9 mouse cellular contexts compared by ENCODE assay signal in genomic region chr3:156559826-156560471, GRCm38 (mm10). TPM values are rescaled to one million over a fixed set of nuclear protein-coding genes. Genes with fewer than 3 reads are reported as not detected.
DNase-seq lines count a peak whose midpoint lies in the region; ATAC-seq and TF ChIP-seq lines count a peak whose summit lies in the region.
"Had no signal": no experiment of that assay in that cellular context is flagged by ENCODE, and none has a peak within 500 bp of the region (broad histone marks: within the 10 kb centered on the region; RNA-seq: fewer than 3 reads in every experiment).

No protein-coding gene starts in this region.

- DNase-seq in lung, postnatal 14 days, result no peak
- no peak for DNase-seq in gastrocnemius, postnatal 14 days
- DNase-seq in B cell, adult 2 months, result no peak

- 9% methylated on average over 19 of the region's 19 CpGs for WGBS in lung, embryonic 16.5 days
- 11% methylated on average over 19 of the region's 19 CpGs for WGBS in intestine, embryonic 16.5 days
- 10% methylated on average over 19 of the region's 19 CpGs for WGBS in liver, embryonic 12.5 days (ENCODE audit: insufficient replicate concordance)
- WGBS in stomach, embryonic 14.5 days, result 8% methylated on average over 19 of the region's 19 CpGs

- H3K36me3 ChIP-seq in lung, embryonic 16.5 days (ENCODE audit: control insufficient read depth, insufficient read depth, low read length), result no peaks in the 10 kb centered on the region
- no peaks in the 10 kb centered on the region for H3K36me3 ChIP-seq in intestine, embryonic 16.5 days (ENCODE audit: control insufficient read depth, insufficient read depth, low read length)
- H3K36me3 ChIP-seq in liver, embryonic 12.5 days, result no peaks in the 10 kb centered on the region
- H3K36me3 ChIP-seq in stomach, embryonic 14.5 days (ENCODE audit: control insufficient read depth, insufficient read depth, low read length), result no peaks in the 10 kb centered on the region

- no peak for TF ChIP-seq CTCF in embryonic fibroblast, embryonic 13.5 days (IDR thresholded peaks at IDR 0.05; ENCODE audit: borderline replicate concordance, insufficient read depth, low read length)

- H3K27me3 ChIP-seq in lung, embryonic 16.5 days (ENCODE audit: control insufficient read depth, insufficient read depth, low read depth, low read length), result peaks cover 19% of the 10 kb centered on the region
- peaks cover 23% of the 10 kb centered on the region for H3K27me3 ChIP-seq in intestine, embryonic 16.5 days (replicated peaks; ENCODE audit: control insufficient read depth, insufficient read depth, low read length)
- peaks cover 56% of the 10 kb centered on the region for H3K27me3 ChIP-seq in liver, embryonic 12.5 days (replicated peaks)
- 0 out of 2 replicates have a peak, but pooled peaks cover 3% of the 10 kb centered on the region for H3K27me3 ChIP-seq in stomach, embryonic 14.5 days (ENCODE audit: control insufficient read depth, insufficient read depth, low read length)

- H3K9me3 ChIP-seq in lung, embryonic 16.5 days (ENCODE audit: control insufficient read depth, low read length), result no peaks in the 10 kb centered on the region
- H3K9me3 ChIP-seq in intestine, embryonic 16.5 days (ENCODE audit: control insufficient read depth, low read length), result no peaks in the 10 kb centered on the region
- H3K9me3 ChIP-seq in liver, embryonic 12.5 days (replicated peaks), result no peaks in the 10 kb centered on the region
- no peaks in the 10 kb centered on the region for H3K9me3 ChIP-seq in stomach, embryonic 14.5 days (ENCODE audit: control insufficient read depth, low read depth, low read length)

- ATAC-seq in lung, embryonic 16.5 days (ENCODE audit: low read depth), result no peak
- no peak for ATAC-seq in intestine, embryonic 16.5 days
- no peak for ATAC-seq in liver, embryonic 12.5 days
- no peak for ATAC-seq in stomach, embryonic 14.5 days (ENCODE audit: insufficient number of reproducible peaks, insufficient read depth, low FRiP score, low read depth)

- H3K9ac ChIP-seq in lung, embryonic 16.5 days (ENCODE audit: low read length), result no peak overlapping the region
- H3K9ac ChIP-seq in intestine, embryonic 16.5 days (ENCODE audit: low read depth, low read length), result peak overlapping the region; percentile 49; the same call in 1 of the 2 replicates
- H3K9ac ChIP-seq in liver, embryonic 12.5 days, result no peak overlapping the region
- no peak overlapping the region for H3K9ac ChIP-seq in stomach, embryonic 14.5 days (replicated peaks; ENCODE audit: low read depth, low read length)
- H3K9ac ChIP-seq: liver, embryonic 14.5 days had no signal

- H3K27ac ChIP-seq in lung, embryonic 16.5 days (ENCODE audit: low read length), result no peak overlapping the region; the same call in 1 of the 2 replicates
- no peak overlapping the region for H3K27ac ChIP-seq in embryonic fibroblast, embryonic 13.5 days (ENCODE audit: insufficient read depth, low read length)
- no peak overlapping the region for H3K27ac ChIP-seq in intestine, embryonic 16.5 days (ENCODE audit: low read length)
- H3K27ac ChIP-seq in liver, embryonic 12.5 days, result no peak overlapping the region
- no peak overlapping the region; the same call in 1 of the 2 replicates for H3K27ac ChIP-seq in stomach, embryonic 14.5 days (ENCODE audit: low read length)
- H3K27ac ChIP-seq: liver, embryonic 14.5 days had no signal

- no peak for TF ChIP-seq POLR2A in embryonic fibroblast, embryonic 13.5 days (IDR thresholded peaks at IDR 0.05; ENCODE audit: low read depth, low read length)

- H3K4me2 ChIP-seq in lung, embryonic 16.5 days (ENCODE audit: low read depth, low read length), result peak overlapping the region; percentile 94
- H3K4me2 ChIP-seq in intestine, embryonic 16.5 days (ENCODE audit: low read depth, low read length), result peak overlapping the region; percentile 73
- peak overlapping the region; percentile 57; the same call in 1 of the 2 replicates for H3K4me2 ChIP-seq in liver, embryonic 12.5 days
- peak overlapping the region; percentile 91 for H3K4me2 ChIP-seq in stomach, embryonic 14.5 days (replicated peaks; ENCODE audit: low read depth, low read length)

- peak overlapping the region; percentile 54 for H3K4me3 ChIP-seq in lung, embryonic 16.5 days (ENCODE audit: low read length)
- peak overlapping the region; percentile 41; the same call in 1 of the 2 replicates for H3K4me3 ChIP-seq in embryonic fibroblast, embryonic 13.5 days (ENCODE audit: insufficient read depth, low read length)
- H3K4me3 ChIP-seq in intestine, embryonic 16.5 days (ENCODE audit: low read length), result peak overlapping the region; percentile 55
- no peak overlapping the region; the same call in 1 of the 2 replicates for H3K4me3 ChIP-seq in liver, embryonic 12.5 days
- H3K4me3 ChIP-seq in stomach, embryonic 14.5 days (ENCODE audit: low read depth, low read length), result peak overlapping the region; percentile 45

- peaks cover 2% of the 10 kb centered on the region; the same call in 1 of the 2 replicates for H3K4me1 ChIP-seq in lung, embryonic 16.5 days (replicated peaks; ENCODE audit: control insufficient read depth, insufficient read depth, low read length)
- H3K4me1 ChIP-seq in embryonic fibroblast, embryonic 13.5 days (ENCODE audit: control insufficient read depth, insufficient read depth, low read length), result peaks cover 6% of the 10 kb centered on the region
- peaks cover 5% of the 10 kb centered on the region for H3K4me1 ChIP-seq in intestine, embryonic 16.5 days (ENCODE audit: control insufficient read depth, insufficient read depth, low read length)
- H3K4me1 ChIP-seq in liver, embryonic 12.5 days, result no peaks in the 10 kb centered on the region
- H3K4me1 ChIP-seq in stomach, embryonic 14.5 days (ENCODE audit: control insufficient read depth, insufficient read depth, low read length), result no peaks in the 10 kb centered on the region

- intact Hi-C loops in gastrocnemius, postnatal 14 days (cut with DNase I; ENCODE audit: low total_unique reads), result no loop called here

RNA-seq across cellular contexts. Expression of gene Negr1, which starts 1.6 kb away (rescaled TPM):
- polyA plus RNA-seq in lung, embryonic 16.5 days (2015; fragmentation: Nextera tagmentation; extraction: Ambion mirVana), result 5.3 and 7.0 TPM in 2 replicates
- polyA plus RNA-seq in embryonic fibroblast, embryonic 13.5 days (2011; ENCODE audit: insufficient read length, low read depth, missing spikeins), result 2.2 and 2.4 TPM in 2 replicates
- 2.5 and 2.6 TPM in 2 replicates for polyA plus RNA-seq in intestine, embryonic 16.5 days (2015; fragmentation: Nextera tagmentation; extraction: Ambion mirVana)
- polyA plus RNA-seq in liver, embryonic 12.5 days (2016; fragmentation: Nextera tagmentation; extraction: Ambion mirVana), result 0.17 and 0.29 TPM in 2 replicates
- polyA plus RNA-seq in stomach, embryonic 14.5 days (2014; fragmentation: Nextera tagmentation; extraction: Ambion mirVana), result 9.1 and 9.8 TPM in 2 replicates
- 1 to 10 TPM; 1.2 to 1.7 TPM for total RNA-seq in gastrocnemius, postnatal 14 days (2021)
